Mouse (Mus musculus) midbrain, embryonic 16.5 days (tissue): ENCODE measurements around the gene Ndufaf7. TPM values are rescaled to one million over a fixed set of nuclear protein-coding genes. Genes with fewer than 3 reads are reported as not detected.

ENCODE experiments used
- ATAC-seq: fragments of 200-750 bp; cut with Nextera tagmentation; 2 replicates; pipeline ENCODE4 v1.8.0; 2017; ENCODE audit warnings: moderate TSS enrichment
- H3K27ac ChIP-seq: fragments of 300-500 bp; sonication (generic); 2 replicates; pipeline ENCODE4 v1.5.1; 2014; ENCODE audit warnings: mild to moderate bottlenecking, low read length, mixed read lengths
- H3K27me3 ChIP-seq: fragments of 300-500 bp; sonication (generic); 2 replicates; pipeline ENCODE4 v1.6.1; 2014; ENCODE audit warnings: low read depth, low read length, mixed read lengths; ENCODE audit not compliant: control insufficient read depth, insufficient read depth
- H3K36me3 ChIP-seq: fragments of 300-500 bp; sonication (generic); 2 replicates; pipeline ENCODE4 v1.6.1; 2014; ENCODE audit warnings: mild to moderate bottlenecking, low read length, moderate library complexity, mixed read lengths; ENCODE audit not compliant: control insufficient read depth, insufficient read depth
- H3K4me1 ChIP-seq: fragments of 300-500 bp; sonication (generic); 2 replicates; pipeline ENCODE4 v1.6.1; 2014; ENCODE audit warnings: mild to moderate bottlenecking, low read length, mixed read lengths; ENCODE audit not compliant: control insufficient read depth, insufficient read depth
- H3K4me2 ChIP-seq: fragments of 300-500 bp; sonication (generic); 2 replicates; pipeline ENCODE4 v1.6.1; 2014; ENCODE audit warnings: mild to moderate bottlenecking, low read length, mixed read lengths
- H3K4me3 ChIP-seq: fragments of 300-500 bp; sonication (generic); 2 replicates; pipeline ENCODE4 v1.5.1; 2014; ENCODE audit warnings: low read depth, mild to moderate bottlenecking, low read length, moderate library complexity, mixed read lengths
- H3K9ac ChIP-seq: fragments of 300-500 bp; sonication (generic); 2 replicates; pipeline ENCODE4 v1.6.1; 2014; ENCODE audit warnings: low read depth, low read length, mixed read lengths
- H3K9me3 ChIP-seq: fragments of 300-500 bp; sonication (generic); replicated peaks from 2 replicates; pipeline ENCODE4 v1.6.1; 2014; ENCODE audit warnings: mild to moderate bottlenecking, low read length, mixed read lengths; ENCODE audit not compliant: control insufficient read depth, poor library complexity, severe bottlenecking
- WGBS: fragments of 180-500 bp; shearing (Covaris S2); extraction: QIAGEN DNeasy Blood & Tissue Kit; methylation state at CpG from one replicate; pipeline ENCODE4 v1.1.7; 2014; 5-methylcytosine and 5-hydroxymethylcytosine counted together
- polyA plus RNA-seq: library from polyadenylated mRNA; unstranded; fragments of >200 nt; fragmentation: Nextera tagmentation; extraction: Ambion mirVana; gene quantifications from 2 replicates; pipeline ENCODE4 v1.2.1, GENCODE M21; 2015

Gene Ndufaf7
- polyA plus RNA-seq, 1 experiment from 2014 or later = 68.0 TPM

- Histone ChIP-seq H3K4me3 (no peak overlapping the region), H3K27ac (no peak overlapping the region), H3K36me3 (no peaks in the 10 kb centered on the region), H3K4me2 (no peak overlapping the region), H3K4me1 (no peaks in the 10 kb centered on the region), H3K9ac (no peak overlapping the region), H3K9me3 (no peaks in the 10 kb centered on the region), H3K27me3 (no peaks in the 10 kb centered on the region)
- no peak for ATAC-seq
- WGBS = 93% methylated on average over 3 of the region's 3 CpGs
Observed at GRCm38 (mm10) chr17:78983736-78984135, 46.8 kb downstream of the Ndufaf7 start.

GRCm38 (mm10) chr17:78989015-78989414, 52.1 kb downstream of the Ndufaf7 start:
- Histone ChIP-seq H3K36me3 (no peaks in the 10 kb centered on the region), H3K9me3 (no peaks in the 10 kb centered on the region), H3K27ac (no peak overlapping the region), H3K4me1 (no peaks in the 10 kb centered on the region), H3K4me2 (no peak overlapping the region), H3K27me3 (no peaks in the 10 kb centered on the region), H3K4me3 (no peak overlapping the region), H3K9ac (no peak overlapping the region)
- ATAC-seq = no peak
- WGBS = 83% methylated on average over 8 of the region's 8 CpGs

GRCm38 (mm10) chr17:78991549-78991948, 54.6 kb downstream of the Ndufaf7 start:
- Histone ChIP-seq H3K9me3 (no peaks in the 10 kb centered on the region), H3K9ac (no peak overlapping the region), H3K4me3 (no peak overlapping the region), H3K4me1 (no peaks in the 10 kb centered on the region), H3K27me3 (no peaks in the 10 kb centered on the region), H3K36me3 (no peaks in the 10 kb centered on the region), H3K4me2 (no peak overlapping the region), H3K27ac (no peak overlapping the region)
- ATAC-seq = no peak
- WGBS = 94% methylated on average over 2 of the region's 2 CpGs

- Histone ChIP-seq H3K27me3 (no peaks in the 10 kb centered on the region), H3K27ac (no peak overlapping the region), H3K4me3 (no peak overlapping the region), H3K36me3 (no peaks in the 10 kb centered on the region), H3K9ac (no peak overlapping the region), H3K9me3 (no peaks in the 10 kb centered on the region), H3K4me2 (no peak overlapping the region), H3K4me1 (no peaks in the 10 kb centered on the region)
- ATAC-seq = no peak
- 85% methylated on average over 9 of the region's 9 CpGs for WGBS
Observed at GRCm38 (mm10) chr17:78992303-78993027, 55.5 kb downstream of the Ndufaf7 start.

GRCm38 (mm10) chr17:78993670-78994069, 56.7 kb downstream of the Ndufaf7 start:
- H3K4me3 ChIP-seq = no peak overlapping the region
- H3K4me2 ChIP-seq = no peak overlapping the region
- H3K36me3 ChIP-seq = no peaks in the 10 kb centered on the region
- H3K9me3 ChIP-seq = no peaks in the 10 kb centered on the region
- H3K27me3 ChIP-seq = no peaks in the 10 kb centered on the region
- H3K27ac ChIP-seq = no peak overlapping the region
- WGBS = 45% methylated on average over 2 of the region's 2 CpGs
- no peaks in the 10 kb centered on the region for H3K4me1 ChIP-seq
- no peak overlapping the region for H3K9ac ChIP-seq
- no peak for ATAC-seq

GRCm38 (mm10) chr17:78994382-78994781, 57.4 kb downstream of the Ndufaf7 start:
- Histone ChIP-seq H3K4me1 (no peaks in the 10 kb centered on the region), H3K36me3 (no peaks in the 10 kb centered on the region), H3K27me3 (no peaks in the 10 kb centered on the region), H3K9ac (no peak overlapping the region), H3K9me3 (no peaks in the 10 kb centered on the region), H3K27ac (no peak overlapping the region), H3K4me2 (no peak overlapping the region), H3K4me3 (no peak overlapping the region)
- 88% methylated on average over 8 of the region's 8 CpGs for WGBS
- no peak for ATAC-seq

GRCm38 (mm10) chr17:78994931-78995820, 58.2 kb downstream of the Ndufaf7 start:
- Histone ChIP-seq H3K27ac (no peak overlapping the region), H3K4me1 (no peaks in the 10 kb centered on the region), H3K36me3 (no peaks in the 10 kb centered on the region), H3K4me3 (no peak overlapping the region), H3K9ac (no peak overlapping the region), H3K4me2 (no peak overlapping the region), H3K9me3 (no peaks in the 10 kb centered on the region), H3K27me3 (no peaks in the 10 kb centered on the region)
- no peak for ATAC-seq
- 82% methylated on average over 9 of the region's 9 CpGs for WGBS
